Mouse (Mus musculus) urinary bladder, postnatal 4 days (tissue): ENCODE measurements at regions not wholly inside any gene's neighbourhood (a gene's known extent, or its start where the extent isn't known, plus 50 kb on each side); places are given as distances from the start of the nearest gene placed in this dataset.
A peak's percentile ranks its signal among the peaks of the same experiment; 100 is the strongest.
"Not testable (repeated sequence)": the region's sequence is repeated elsewhere in the genome, so short reads cannot be mapped to it uniquely, and the experiment has no call there.

Experiments used
- DNase-seq, 2 experiments: peaks; one replicate each; pipeline ENCODE4 v3.0.0; 2021 to 2022; ENCODE audit warnings: low spot score in 2 of 2

- peak; percentile 63 to 84 for DNase-seq
Observed at GRCm38 (mm10) chr1:51596935-51597820, 119.0 kb upstream of the Nabp1 start.

GRCm38 (mm10) chr1:51594666-51595065 lies 116.4 kb upstream of the Nabp1 start:
- DNase-seq, result no peak

- DNase-seq, result peak in 1 of 2 experiments; percentile 43
Observed at GRCm38 (mm10) chr1:51593621-51594441, 115.6 kb upstream of the Nabp1 start.

- DNase-seq, result no peak
Observed at GRCm38 (mm10) chr1:51591886-51592285, 113.7 kb upstream of the Nabp1 start.

- DNase-seq, result no peak
Observed at GRCm38 (mm10) chr1:51590606-51591400, 112.6 kb upstream of the Nabp1 start.

- no peak for DNase-seq
Observed at GRCm38 (mm10) chr1:51584925-51585424, 106.8 kb upstream of the Nabp1 start.

GRCm38 (mm10) chr1:51583871-51584270 lies 105.6 kb upstream of the Nabp1 start:
- DNase-seq, result no peak

- DNase-seq, result no peak
Observed at GRCm38 (mm10) chr1:51580074-51580473, 101.8 kb upstream of the Nabp1 start.

- DNase-seq, result no peak
Observed at GRCm38 (mm10) chr1:51577701-51578100, 99.5 kb upstream of the Nabp1 start.

- no peak for DNase-seq
Observed at GRCm38 (mm10) chr1:51572314-51573078, 94.3 kb upstream of the Nabp1 start.

GRCm38 (mm10) chr1:51569625-51570024 lies 91.4 kb upstream of the Nabp1 start:
- no peak for DNase-seq

- no peak for DNase-seq
Observed at GRCm38 (mm10) chr1:51566170-51566649, 88.0 kb upstream of the Nabp1 start.

- DNase-seq, result not testable (repeated sequence)
Observed at GRCm38 (mm10) chr1:51556616-51557015, 78.4 kb upstream of the Nabp1 start.

- no peak for DNase-seq
Observed at GRCm38 (mm10) chr1:51553738-51554137, 75.5 kb upstream of the Nabp1 start.

- no peak for DNase-seq
Observed at GRCm38 (mm10) chr1:51551624-51552023, 73.4 kb upstream of the Nabp1 start.

GRCm38 (mm10) chr1:51542801-51543200 lies 64.6 kb upstream of the Nabp1 start:
- no peak for DNase-seq

GRCm38 (mm10) chr1:51539634-51540033 lies 61.4 kb upstream of the Nabp1 start:
- DNase-seq, result no peak

- DNase-seq, result no peak
Observed at GRCm38 (mm10) chr1:51538836-51539235, 60.6 kb upstream of the Nabp1 start.

GRCm38 (mm10) chr1:51537765-51538360 lies 59.6 kb upstream of the Nabp1 start:
- DNase-seq, result no peak

GRCm38 (mm10) chr1:51536076-51536475 lies 57.9 kb upstream of the Nabp1 start:
- no peak for DNase-seq
